Mouse (Mus musculus) ES-E14 (cell line): ENCODE results near the gene Rpl38.

Source experiments
- CHD2 ChIP-seq: IDR thresholded peaks from 2 replicates; pipeline ENCODE4 v1.6.1; 2014; ENCODE audit warnings: mild to moderate bottlenecking, low read depth, low read length, inconsistent platforms
- HCFC1 ChIP-seq: IDR thresholded peaks from 2 replicates; pipeline ENCODE4 v1.6.1; 2012; ENCODE audit warnings: low read length, inconsistent platforms, borderline replicate concordance; ENCODE audit not compliant: insufficient read depth
- MAFK ChIP-seq: IDR thresholded peaks from 2 replicates; pipeline ENCODE4 v1.6.1; 2014; ENCODE audit warnings: mild to moderate bottlenecking, low read depth, low read length, inconsistent platforms; ENCODE audit not compliant: insufficient read depth
- ZC3H11A ChIP-seq: IDR thresholded peaks from 2 replicates; pipeline ENCODE4 v1.6.1; 2012; ENCODE audit warnings: low read depth, mild to moderate bottlenecking, inconsistent platforms, low read length, borderline replicate concordance
- ZNF384 ChIP-seq: IDR thresholded peaks from 2 replicates; pipeline ENCODE4 v1.6.1; 2012; ENCODE audit warnings: low read depth, low read length, inconsistent platforms

DNA sequence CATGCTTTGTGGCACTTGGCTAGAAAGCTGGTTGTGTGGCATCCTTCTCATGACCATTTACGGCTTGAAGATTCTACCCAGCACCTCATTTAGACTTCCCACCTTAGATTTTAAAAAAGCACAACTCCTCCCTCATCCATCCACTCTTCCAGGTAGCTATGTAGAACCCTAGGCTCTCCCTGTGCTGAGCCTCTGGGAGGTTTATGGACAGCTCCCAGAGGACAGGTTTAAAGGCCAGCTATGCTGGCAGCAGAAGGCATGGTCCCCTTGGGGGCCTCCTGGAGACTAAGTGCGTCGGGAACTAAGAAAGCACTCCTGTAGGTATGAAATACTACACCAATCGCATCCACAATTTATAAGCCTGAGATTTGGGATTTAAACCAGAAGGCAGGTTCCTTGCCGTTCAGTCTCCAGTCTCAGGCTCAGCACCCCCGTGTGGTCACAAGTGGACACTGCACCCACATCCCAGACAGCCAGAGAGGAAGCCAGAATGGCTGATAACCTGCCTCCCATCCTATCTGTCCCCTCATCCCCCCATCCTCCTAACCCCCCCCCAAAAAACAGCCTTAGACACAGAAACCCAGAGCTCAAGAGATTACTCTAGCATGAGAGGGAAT is 5.5 kb upstream of the Rpl38 start:
- TF ChIP-seq HCFC1 (no peak), MAFK (no peak), ZC3H11A (no peak), ZNF384 (no peak), CHD2 (no peak)
